Mouse (Mus musculus) fibroblast of lung, adult 2 months (primary cell): ENCODE measurements at regions not wholly inside any gene's neighbourhood (a gene's known extent, or its start where the extent isn't known, plus 50 kb on each side); places are given as distances from the start of the nearest gene placed in this dataset.

Source experiments
- DNase-seq: peaks from one replicate; pipeline ENCODE4 v3.0.0-alpha.2; 2011; ENCODE audit warnings: low read depth

DNA sequence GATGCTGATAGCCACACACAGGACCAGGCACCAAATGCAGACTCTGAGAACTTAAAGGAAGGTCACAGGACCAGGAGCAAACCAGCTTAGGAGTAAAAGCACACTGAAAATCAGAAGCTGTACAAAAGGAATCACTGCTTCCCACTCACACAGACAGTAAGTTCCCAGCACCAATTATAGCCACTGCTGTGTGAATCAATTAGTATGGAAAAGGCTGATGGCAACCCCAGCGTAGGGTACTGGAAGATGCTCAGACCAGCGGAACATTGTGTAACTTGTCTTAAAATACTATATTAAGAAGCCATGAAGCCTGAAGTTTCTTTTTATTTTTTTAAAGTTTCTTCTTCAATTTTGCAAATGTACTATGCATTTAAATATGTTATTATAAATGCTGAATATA lies 115.8 kb downstream of the Lnpk start:
- no peak for DNase-seq

DNA sequence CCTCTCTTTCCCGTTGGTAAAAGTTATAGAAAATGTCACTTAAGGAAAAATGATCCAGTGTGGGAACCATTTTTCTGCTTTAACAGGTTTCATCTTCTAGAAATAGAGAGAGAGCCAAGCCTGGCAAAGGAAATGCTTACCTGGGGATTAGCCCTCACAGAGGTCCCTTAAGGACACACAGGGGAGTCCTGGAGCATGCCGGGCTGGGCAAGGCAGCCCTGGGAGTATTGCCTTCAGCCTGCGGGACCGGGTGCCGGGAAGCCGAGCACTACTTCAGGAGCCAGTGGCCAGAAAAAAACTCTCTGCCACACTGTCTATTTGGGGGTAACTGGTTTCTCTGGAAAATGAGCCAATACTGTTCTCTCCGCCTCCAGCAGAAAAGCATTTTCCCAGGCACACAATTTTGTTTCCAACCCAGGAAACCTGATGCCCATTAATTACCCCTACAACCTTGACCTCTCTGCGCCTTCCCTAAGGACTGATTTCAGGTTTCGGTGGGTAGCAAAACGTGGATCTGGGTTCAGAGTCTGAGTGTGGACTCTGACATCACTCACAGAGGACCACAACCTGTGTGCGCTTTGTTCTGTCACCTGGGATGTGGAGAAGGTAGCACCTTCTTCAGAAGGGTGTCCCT lies 117.9 kb downstream of the Lnpk start:
- DNase-seq, result no peak

DNA sequence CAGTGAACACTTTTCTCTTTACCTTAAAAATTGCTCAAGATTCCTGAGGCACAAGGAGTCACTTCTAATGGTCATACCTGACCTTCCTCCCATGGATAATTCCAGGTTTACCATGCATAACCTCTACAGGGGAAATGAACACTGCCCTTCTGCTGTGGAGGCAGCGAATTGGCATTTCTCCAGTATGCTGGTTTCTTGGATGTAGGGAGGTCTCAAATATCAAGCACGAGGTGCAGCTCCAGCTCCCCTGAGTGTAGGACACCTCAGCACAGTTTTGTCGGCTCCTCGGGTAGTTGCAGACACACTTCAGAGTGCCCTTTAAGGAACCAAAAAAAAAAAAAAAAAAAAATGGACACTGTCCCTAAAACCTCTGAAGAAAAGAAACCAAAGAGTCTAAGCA lies 124.8 kb downstream of the Lnpk start:
- no peak for DNase-seq

DNA sequence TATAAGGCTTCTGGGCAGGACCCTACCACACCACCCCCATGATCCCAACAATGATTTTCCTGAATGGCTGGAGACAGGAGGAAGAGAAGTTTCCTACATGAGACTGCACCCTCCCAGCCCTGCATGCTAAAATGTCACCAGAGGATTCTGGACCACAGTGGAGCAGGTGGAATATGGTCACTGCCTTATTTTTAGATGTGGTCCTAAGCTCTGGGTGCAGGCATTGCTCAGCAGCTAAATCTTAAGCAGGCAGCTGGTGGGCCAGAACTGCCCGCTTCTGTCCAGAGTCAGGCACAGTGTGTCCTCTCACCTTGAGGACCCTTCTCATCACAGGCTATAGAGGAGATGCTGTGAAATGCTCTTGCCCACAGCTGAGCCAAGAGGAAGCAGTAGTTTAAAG lies 126.6 kb downstream of the Lnpk start:
- no peak for DNase-seq

DNA sequence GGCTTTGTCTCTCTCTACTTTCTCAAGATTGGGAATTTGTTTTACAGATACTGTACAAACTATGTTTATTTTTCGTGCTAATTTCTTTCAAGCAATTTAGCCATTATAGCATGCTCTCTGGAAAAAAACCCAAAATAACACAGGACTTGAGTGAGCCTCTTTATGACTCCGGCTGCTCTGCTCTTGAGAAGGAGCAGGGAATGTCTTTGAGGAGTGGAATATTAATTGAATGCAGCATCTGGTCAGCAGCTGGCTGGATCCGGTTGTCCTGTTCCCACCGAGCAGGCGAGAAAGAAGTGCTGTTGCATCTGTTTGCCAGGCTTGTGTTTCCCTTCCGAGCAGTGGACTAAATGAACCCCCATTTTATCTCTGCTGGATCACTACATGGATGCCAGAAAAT lies 127.7 kb downstream of the Lnpk start:
- no peak for DNase-seq

DNA sequence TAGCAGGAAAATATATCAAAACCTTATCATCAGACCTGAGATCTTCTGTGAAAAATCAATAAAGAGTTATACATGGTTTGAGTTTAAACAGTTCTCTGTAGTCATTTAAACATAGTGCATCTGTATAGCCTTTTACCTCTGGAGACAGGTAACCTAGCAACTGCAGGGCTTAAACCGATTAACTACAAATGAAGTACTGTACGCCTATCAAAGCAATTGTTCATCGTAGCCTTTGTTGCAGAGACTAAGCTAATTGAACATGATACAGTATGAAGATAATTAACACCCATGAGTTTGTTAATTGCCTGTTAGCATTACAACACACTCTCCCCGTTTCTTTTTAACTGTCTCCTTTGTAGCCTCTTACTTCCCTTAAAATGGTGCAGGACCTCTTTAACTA lies 128.2 kb downstream of the Lnpk start:
- no peak for DNase-seq

DNA sequence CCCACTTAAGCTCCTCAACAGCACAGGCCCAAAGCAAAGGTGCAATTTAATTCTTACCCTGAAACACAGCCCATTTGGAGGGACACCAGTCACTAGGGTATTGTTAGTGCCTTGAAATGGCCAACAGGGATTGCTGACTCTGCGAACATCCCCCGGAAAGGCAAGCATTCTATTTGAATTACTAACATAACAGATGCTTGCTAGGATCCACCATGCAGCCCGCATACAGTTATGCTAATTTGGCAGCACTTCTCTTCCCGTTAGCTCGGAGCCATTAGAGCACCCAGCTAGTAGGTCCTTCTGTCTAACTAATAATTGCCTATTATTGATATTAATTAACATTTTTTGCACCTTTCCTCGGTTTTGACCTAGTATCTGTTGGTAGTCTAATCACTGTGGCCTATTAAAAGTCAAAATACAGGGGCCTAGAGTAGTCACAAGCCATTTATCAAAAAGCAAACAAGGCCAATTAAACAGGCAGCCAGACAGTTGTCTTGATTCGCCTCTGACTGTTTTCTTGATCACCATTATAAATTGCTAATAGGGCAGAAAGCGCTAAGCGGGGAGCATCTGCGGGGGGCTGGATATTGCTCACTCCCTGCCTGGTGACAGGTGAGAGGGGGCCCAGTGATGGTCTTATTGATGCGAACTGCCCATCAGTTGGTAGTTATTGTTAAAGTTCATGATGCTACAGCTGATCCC lies 129.0 kb downstream of the Lnpk start:
- no peak for DNase-seq

DNA sequence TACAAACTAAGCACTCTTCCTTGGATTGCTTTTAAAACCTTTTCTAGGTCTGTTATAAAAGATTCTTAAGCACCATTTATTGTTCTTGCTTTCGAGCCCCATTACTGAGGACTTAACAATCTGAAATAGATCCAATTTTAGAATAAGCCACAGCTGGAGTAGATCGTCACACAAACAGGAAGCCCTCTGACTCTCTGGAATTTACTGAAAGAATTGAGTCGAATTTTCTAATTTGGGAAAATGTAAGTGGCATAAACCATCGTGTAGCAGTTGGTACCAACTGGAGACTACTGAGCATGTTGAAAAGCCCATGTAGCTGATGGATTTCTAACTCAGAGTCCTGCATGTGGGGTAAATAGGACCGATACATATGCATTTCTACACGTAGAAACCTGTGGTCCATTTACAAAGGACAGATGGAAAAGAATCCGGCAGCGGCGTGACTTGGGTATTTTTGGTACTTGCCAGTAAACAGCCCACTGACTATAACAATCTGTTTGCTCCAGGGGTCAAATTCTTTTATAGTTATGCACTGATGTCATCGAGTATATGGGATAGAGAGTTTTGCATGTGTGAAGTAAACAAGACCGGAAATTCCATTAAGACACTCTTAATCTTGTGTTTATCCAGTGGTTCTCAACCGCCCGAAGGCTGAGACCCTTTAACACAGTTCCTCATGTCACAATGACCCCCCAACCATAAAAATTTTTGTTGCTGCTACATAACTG lies 143.9 kb downstream of the Lnpk start:
- no peak for DNase-seq

DNA sequence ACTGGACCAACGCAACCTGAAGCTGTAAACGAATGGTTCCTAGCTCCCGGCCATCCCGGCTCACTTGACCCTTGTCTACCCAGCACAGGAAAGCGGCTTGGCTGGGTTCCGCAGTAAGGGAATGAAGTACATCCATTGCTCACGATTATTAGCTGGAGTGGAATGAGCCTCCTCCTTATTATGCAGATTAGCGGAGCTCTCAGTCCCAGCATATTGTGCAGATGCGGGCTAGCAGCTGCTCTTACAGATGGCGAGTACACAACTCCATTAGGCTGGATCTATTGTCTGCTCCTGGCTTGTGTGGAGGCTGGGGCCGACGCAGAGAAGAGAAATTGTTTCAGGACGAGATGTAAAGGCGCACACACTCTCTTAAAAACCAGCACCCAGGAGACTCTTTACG lies 152.5 kb downstream of the Lnpk start:
- DNase-seq, result no peak

DNA sequence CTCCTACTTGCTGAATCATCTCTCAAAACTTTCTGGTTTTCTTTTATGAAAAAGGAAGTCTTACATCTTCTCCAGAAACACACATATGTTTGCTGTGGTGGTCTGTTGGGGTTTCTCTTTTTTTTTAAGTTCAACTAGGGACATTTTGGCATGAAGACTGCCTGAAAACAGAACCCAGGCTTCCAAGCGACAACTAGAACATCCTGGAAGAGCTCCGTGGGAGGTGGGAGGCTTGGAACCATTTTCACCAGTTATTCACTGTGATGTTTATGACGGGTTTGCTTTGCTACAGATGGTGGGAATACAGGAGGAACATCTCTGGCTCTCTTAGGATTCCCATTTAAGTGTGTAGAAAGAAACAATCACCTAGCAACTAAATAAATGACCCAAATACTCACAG lies 154.5 kb downstream of the Lnpk start:
- no peak for DNase-seq

DNA sequence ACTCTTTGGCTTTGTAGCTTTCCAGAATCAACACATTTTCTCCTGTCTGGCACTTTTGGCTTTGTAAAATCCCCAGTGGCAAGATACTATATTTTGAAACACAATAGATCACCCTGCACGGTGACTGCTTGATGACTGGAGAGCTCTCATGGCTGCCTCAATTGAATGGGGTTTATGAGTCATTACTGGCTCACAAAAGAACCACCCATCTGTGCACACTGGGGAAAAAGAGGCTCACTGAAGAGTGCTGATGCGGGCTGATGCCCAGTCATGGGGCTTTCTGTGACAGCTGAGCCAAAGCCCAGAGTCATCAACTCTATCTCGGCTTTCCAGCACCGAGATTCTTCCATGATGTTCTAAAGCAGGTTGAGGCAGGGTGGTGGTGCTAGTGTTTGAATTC lies 163.1 kb downstream of the Lnpk start:
- peak; percentile 0 for DNase-seq

DNA sequence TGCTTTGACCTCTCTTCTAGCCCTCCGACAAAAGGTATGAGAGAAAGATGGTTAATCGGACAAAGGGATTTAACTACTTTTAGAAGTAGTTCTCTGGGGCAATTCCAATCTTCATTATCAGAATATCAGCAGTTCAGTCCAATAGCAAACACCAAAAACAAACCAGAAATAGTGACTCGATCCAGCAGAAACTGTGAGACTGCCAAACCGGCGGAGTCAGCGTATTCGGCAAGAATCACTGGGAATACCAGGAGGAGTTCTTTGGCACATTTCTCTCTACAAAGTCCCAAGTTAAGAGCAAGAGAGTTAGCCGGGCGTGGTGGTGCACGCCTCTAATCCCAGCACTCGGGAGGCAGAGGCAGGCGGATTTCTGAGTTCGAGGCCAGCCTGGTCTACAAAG lies 164.5 kb downstream of the Lnpk start:
- DNase-seq, result no peak

DNA sequence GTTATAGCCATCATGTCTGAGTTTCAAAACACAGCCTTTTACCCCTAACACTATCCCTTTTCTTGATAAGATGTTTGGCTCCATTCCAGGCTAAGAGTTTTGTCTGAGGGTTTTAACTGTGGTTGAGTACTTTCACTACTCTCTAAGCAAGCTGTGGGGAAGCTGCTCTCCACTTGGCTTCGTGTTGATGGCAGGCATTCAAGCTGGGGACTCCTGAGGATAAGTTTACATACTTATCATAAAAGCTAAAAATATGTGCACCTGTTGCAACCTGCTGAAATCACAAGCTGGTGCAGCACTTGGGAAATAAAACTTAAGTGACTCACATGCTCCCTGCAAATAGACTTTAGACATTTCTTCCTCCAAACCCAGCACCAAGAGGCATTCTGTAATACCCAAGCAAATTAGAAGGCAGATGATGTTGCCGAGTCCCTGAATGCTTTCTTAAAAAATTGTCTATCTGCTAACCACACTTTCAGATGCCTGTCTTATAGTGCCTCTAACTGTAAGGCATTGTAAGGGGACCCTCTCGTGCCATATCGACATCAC lies 169.3 kb downstream of the Lnpk start:
- no peak for DNase-seq

DNA sequence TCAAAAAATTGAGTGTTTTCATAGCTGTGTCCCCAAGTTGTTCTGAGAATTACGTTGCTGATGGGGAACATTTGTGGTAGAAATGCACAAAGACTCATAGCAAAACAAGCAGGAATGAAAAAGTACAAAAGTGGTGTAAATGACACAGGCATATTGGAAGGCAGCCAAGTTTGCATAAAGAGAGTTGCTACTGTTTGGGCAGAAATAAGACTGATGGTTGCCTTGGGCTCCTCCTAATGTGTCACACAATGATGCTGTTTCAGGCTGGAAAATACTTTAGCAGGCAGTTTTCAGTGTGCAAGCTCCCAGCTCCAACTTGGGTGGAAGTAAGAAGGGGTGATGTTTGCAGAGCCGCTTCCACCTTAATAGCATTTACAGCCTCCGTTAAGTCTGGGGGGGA lies 174.7 kb downstream of the Lnpk start:
- DNase-seq, result no peak

DNA sequence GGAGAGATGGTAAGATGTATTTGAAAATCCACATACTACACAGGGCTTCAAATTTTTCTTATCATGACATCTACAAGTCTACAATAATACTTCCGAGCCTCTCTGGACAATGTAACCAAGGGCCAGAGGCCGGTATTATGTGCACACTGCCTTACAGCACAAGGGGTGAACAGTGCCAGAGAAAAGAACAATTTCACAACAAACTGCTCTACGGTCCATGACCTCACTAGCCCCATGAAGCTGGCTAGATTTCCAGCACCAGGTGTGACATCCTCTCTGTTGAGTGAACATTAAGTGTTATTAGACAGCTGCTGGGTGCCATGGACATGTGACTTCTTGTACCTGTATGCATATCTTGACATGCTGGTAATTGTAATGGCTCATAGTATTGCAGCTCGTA lies 188.2 kb downstream of the Lnpk start:
- DNase-seq, result no peak

DNA sequence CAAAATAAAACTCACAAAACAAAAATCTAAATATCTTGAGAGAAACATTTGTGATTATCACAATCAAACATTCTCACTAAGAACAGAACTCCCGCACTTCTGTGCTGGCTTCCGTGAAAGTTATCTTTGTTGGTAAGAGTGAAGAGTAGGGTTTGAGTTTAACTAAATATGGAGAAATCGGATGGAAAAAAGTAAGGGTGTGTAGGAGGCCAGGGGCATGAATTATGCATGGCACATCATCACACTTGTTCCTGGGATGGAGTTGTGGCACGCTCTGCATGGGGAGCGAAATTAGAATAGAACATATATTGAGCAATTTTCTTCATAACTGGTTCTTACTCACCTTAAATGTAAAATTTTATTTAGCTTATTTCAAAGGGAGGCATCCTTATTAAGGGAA lies 191.2 kb downstream of the Lnpk start:
- DNase-seq, result no peak

DNA sequence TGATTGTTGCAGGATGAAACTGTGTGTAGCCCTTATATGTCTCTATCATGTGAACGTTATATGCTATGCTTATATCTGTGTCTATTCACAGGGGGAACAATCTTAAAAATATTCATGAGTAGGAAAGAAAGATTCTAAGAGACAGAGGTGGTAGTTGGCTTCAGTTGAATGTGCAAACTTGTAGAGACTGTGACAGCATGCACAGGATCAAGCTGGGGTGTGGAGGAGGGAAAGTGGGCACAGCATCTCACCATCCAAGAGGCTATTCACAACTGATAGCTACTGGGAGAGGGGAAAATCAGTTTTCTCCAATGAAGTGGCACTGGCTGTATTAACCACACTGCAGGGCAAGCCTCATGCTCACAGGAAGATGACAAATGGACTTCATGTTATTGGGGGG lies 194.3 kb downstream of the Lnpk start:
- no peak for DNase-seq

DNA sequence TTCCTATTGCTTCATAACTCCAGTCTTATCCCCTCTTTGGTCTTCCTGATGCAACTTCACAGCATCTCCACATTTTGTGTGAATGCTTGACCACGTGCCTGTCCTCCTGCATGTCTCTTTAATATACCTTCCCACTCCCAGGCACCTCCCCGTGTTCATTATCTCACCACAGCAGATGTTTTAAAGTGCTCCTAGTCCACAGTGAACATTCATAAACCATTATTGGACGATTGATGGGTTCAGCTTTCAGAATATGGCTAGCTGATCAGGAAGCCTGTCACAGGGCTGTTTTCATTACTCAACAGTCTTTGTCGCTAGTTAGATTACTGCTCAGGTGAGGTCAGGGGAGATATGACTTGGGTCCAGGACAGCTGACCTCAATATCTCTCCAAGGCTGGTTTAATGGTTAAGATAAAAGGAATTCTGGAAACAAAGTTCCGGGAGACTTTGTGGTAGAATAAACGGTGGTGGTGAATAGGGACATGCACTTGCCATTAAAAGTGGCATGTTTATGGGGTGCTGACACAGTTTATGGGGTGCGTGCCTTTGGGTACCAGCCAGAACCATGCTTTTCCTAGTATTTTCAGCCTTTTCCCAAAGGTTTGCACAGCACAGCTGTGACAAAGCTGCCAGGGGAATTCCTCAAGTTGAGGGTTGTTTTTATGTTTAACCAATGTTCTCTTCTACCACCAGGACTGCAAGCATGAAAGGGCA lies 198.5 kb downstream of the Lnpk start:
- no peak for DNase-seq

DNA sequence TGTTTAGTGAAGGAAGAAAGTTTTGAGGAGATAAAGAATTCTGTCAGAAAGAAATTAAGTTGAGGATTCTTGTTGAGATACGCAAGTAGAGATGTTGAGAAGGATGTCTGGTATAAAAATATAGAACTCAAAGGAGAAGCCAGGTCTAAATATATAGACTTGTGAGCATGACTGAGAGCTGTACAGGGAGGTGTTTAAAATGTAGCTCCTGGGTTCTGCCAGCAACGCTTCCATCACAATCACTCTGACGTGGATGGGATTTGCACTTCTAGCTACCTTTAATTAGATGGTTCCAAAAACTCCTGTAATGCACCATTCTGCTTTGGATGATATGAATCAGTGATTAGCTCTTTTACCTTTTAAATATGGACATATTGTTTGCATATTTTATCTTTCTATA lies 200.5 kb downstream of the Lnpk start:
- no peak for DNase-seq

DNA sequence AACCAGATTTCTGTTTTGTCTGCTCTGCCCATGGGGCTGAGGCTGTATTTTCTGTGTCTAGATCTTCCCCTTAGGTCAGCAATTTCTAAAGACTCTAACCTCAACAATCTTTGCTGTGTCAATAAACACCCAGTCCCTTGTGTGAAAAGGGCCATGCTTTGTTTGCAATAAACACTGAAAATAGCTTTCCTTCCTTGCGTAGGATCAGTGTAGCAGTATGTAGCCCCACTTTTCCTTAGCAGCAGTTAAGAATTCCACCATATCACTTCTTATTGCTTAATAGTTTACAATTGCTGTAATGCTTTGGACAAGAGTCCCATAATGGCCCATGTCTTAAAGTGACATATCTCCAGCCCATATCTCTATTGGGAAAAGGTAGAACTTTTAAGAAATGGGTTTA lies 205.3 kb downstream of the Lnpk start:
- no peak for DNase-seq

DNA sequence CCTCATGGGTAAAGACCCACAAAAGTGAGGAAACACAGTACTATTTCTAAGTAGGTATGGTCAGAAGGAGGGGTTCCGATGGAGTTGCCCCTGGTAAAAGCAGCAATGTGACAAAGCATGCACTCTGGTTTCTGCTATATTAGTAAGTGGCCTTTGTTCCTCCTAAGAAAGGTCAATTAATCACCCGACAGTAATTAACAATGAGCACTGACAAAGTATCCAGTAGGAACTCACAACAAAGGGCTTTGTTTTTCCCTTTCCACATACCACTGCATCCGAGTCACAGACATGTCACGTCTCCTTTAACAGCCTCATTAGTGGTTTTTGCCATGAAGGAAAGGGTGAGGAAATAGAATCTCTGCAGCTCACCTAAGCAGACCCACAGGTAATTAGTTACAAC lies 206.2 kb downstream of the Lnpk start:
- DNase-seq, result no peak

DNA sequence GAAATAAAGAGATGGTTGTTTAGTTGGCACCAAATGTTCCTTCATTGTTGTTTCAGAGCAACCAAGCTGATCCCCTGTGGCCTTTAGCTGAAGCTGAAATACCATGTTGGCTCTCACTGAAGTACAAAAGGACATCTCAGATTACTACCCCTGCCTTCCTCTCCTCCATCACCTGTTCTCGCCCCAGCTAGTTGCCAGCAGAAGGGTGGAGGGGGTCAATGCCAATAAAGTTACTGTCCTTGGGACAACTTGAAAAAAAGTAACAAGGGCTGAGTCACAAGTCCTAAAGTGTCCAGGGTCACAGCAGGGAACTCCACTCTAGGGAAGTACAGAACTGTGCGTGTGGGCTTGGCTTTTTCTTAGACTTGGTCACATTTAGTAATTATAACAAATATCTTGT lies 216.0 kb downstream of the Lnpk start:
- DNase-seq, result no peak

DNA sequence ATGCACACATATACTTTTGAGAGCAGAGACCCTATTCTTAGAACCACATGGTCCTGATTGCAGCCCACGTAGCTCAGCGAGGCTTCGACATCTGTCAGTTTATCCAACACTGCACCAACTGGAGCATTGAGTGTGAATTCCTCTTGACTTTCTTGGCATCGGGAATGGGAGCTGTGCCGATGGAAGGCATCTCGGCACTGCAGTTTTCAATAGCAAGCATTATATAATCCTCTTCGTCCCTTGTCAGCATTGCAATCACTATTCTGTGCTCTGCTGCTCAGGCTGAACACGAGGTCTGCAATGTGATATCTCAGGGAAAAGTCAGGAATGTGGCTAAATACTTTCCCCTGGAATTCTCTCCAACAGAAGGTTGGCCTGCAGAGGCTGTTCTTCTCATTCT lies 224.6 kb downstream of the Lnpk start:
- no peak for DNase-seq
